Mouse (Mus musculus) lung, adult 2 months (tissue): ENCODE measurements at regions not wholly inside any gene's neighbourhood (a gene's known extent, or its start where the extent isn't known, plus 50 kb on each side); places are given as distances from the start of the nearest gene placed in this dataset.

ENCODE experiments used
- CTCF ChIP-seq: fragments of 200-500 bp; IDR thresholded peaks from 2 replicates; pipeline ENCODE4 v1.5.1; 2011; ENCODE audit warnings: mild to moderate bottlenecking, low read length, control low read depth; ENCODE audit not compliant: insufficient read depth
- POLR2A ChIP-seq: fragments of 200-500 bp; IDR thresholded peaks from 2 replicates; pipeline ENCODE4 v1.6.1; 2011; ENCODE audit warnings: low read depth, mild to moderate bottlenecking, control low read depth, low read length, borderline replicate concordance; ENCODE audit errors: extremely low read depth

GRCm38 (mm10) chr10:37250157-37250556 is 111.4 kb upstream of the Marcks start:
- TF ChIP-seq CTCF: no peak
- TF ChIP-seq POLR2A: no peak
